Mouse (Mus musculus): ENCODE measurements around the gene Atxn7.
A peak's percentile ranks its signal among the peaks of the same experiment; 100 is the strongest.
"Not testable (repeated sequence)": the region's sequence is repeated elsewhere in the genome, so short reads cannot be mapped to it uniquely, and the experiment has no call there.

Atxn7 gene

GRCm38 (mm10) chr14:13982174-13982573 lies 20.9 kb downstream of the Atxn7 start:
- peak; percentile 36 for DNase-seq (ENCODE audit: low spot score)

- DNase-seq (ENCODE audit: low spot score) = no peak
Observed at GRCm38 (mm10) chr14:13988397-13988796, 27.2 kb downstream of the Atxn7 start.

GRCm38 (mm10) chr14:13990741-13991140 lies 29.5 kb downstream of the Atxn7 start:
- DNase-seq (ENCODE audit: low spot score) = no peak

GRCm38 (mm10) chr14:13995206-13996097 lies 34.2 kb downstream of the Atxn7 start:
- no peak for DNase-seq (ENCODE audit: low spot score)

GRCm38 (mm10) chr14:14002771-14003170 lies 41.5 kb downstream of the Atxn7 start:
- DNase-seq (ENCODE audit: low spot score) = no peak

- DNase-seq (ENCODE audit: low spot score) = no peak
Observed at GRCm38 (mm10) chr14:14009712-14010111, 48.5 kb downstream of the Atxn7 start.

- peak; percentile 85 for DNase-seq (ENCODE audit: low spot score)
Observed at GRCm38 (mm10) chr14:14012383-14013251, 51.4 kb downstream of the Atxn7 start.

GRCm38 (mm10) chr14:14013252-14013711 lies 52.0 kb downstream of the Atxn7 start:
- peak; percentile 65 for DNase-seq (ENCODE audit: low spot score)

GRCm38 (mm10) chr14:14014636-14015375 lies 53.6 kb downstream of the Atxn7 start:
- no peak for DNase-seq (ENCODE audit: low spot score)

GRCm38 (mm10) chr14:14019155-14019894 lies 58.1 kb downstream of the Atxn7 start:
- peak; percentile 21 for DNase-seq (ENCODE audit: low spot score)

- no peak for DNase-seq (ENCODE audit: low spot score)
Observed at GRCm38 (mm10) chr14:14021244-14021643, 60.0 kb downstream of the Atxn7 start.

- DNase-seq (ENCODE audit: low spot score) = no peak
Observed at GRCm38 (mm10) chr14:14025870-14026269, 64.6 kb downstream of the Atxn7 start.

- DNase-seq (ENCODE audit: low spot score) = no peak
Observed at GRCm38 (mm10) chr14:14030621-14031020, 69.4 kb downstream of the Atxn7 start.

- DNase-seq (ENCODE audit: low spot score) = no peak
Observed at GRCm38 (mm10) chr14:14032842-14033241, 71.6 kb downstream of the Atxn7 start.

- DNase-seq (ENCODE audit: low spot score) = no peak
Observed at GRCm38 (mm10) chr14:14036352-14036751, 75.1 kb downstream of the Atxn7 start.

GRCm38 (mm10) chr14:14038233-14038632 lies 77.0 kb downstream of the Atxn7 start:
- no peak for DNase-seq (ENCODE audit: low spot score)

GRCm38 (mm10) chr14:14042336-14042735 lies 81.1 kb downstream of the Atxn7 start:
- no peak for DNase-seq (ENCODE audit: low spot score)

GRCm38 (mm10) chr14:14054386-14054785 lies 93.1 kb downstream of the Atxn7 start:
- peak; percentile 38 for DNase-seq (ENCODE audit: low spot score)

GRCm38 (mm10) chr14:14059606-14060005 lies 98.4 kb downstream of the Atxn7 start:
- DNase-seq (ENCODE audit: low spot score) = not testable (repeated sequence)

GRCm38 (mm10) chr14:14062531-14063245 lies 101.4 kb downstream of the Atxn7 start:
- no peak for DNase-seq (ENCODE audit: low spot score)

- no peak for DNase-seq (ENCODE audit: low spot score)
Observed at GRCm38 (mm10) chr14:14063382-14063781, 102.1 kb downstream of the Atxn7 start.
